8 mouse cellular contexts compared by ENCODE assay signal in genomic region chr19:43674730-43675524, GRCm38 (mm10). TPM values are rescaled to one million over a fixed set of nuclear protein-coding genes. Genes with fewer than 3 reads are reported as not detected.
DNase-seq lines count a peak whose midpoint lies in the region; ATAC-seq lines count a peak whose summit lies in the region.

TSS of gene Slc25a28 (minus strand) at chr19:43674881.

- under 1% methylated on average over 72 of the region's 79 CpGs for WGBS in hindbrain, embryonic 12.5 days

- H3K4me3 ChIP-seq in hindbrain, embryonic 12.5 days: peak within 1 kb of the TSS; percentile 97

- peak within 1 kb of the TSS; percentile 87 for H3K4me2 ChIP-seq in hindbrain, embryonic 12.5 days (replicated peaks)

- DNase-seq in NIH3T3 (ENCODE audit: low read depth): peak; percentile 100
- peak; percentile 99 for DNase-seq in cerebellum, postnatal 10 days
- peak; percentile 99 to 100 for DNase-seq in frontal cortex, postnatal 10 days (ENCODE audit: low spot score in 2 of 2)
- DNase-seq in layer of hippocampus, postnatal 14 days (ENCODE audit: low spot score in 2 of 2): peak; percentile 99 to 100
- DNase-seq in lung, postnatal 14 days: peak; percentile 98
- peak; percentile 99 for DNase-seq in retina, adult 2 months (ENCODE audit: low read depth, low spot score)
- peak; percentile 98 to 99 for DNase-seq in thymus, postnatal 36 days

- no peaks in the 10 kb centered on the region for H3K9me3 ChIP-seq in hindbrain, embryonic 12.5 days (replicated peaks)

- ATAC-seq in hindbrain, embryonic 12.5 days (ENCODE audit: low FRiP score): peak; percentile 99

- H3K9ac ChIP-seq in hindbrain, embryonic 12.5 days: peak within 1 kb of the TSS; percentile 91

- H3K36me3 ChIP-seq in hindbrain, embryonic 12.5 days: no peaks in the 10 kb centered on the region

- H3K4me1 ChIP-seq in hindbrain, embryonic 12.5 days: peaks cover 28% of the 10 kb centered on the region

- H3K27me3 ChIP-seq in hindbrain, embryonic 12.5 days: peaks cover 3% of the 10 kb centered on the region; the same call in 1 of the 2 replicates

- peak within 1 kb of the TSS; percentile 95 for H3K27ac ChIP-seq in hindbrain, embryonic 12.5 days

RNA-seq across cellular contexts. Expression of gene Slc25a28, which starts in this region (rescaled TPM):
- 17.0 and 17.4 TPM in 2 replicates for polyA plus RNA-seq in hindbrain, embryonic 12.5 days (2016; fragmentation: Nextera tagmentation; extraction: Ambion mirVana)
- 10 to 100 TPM; 35.8 to 39.1 TPM for total RNA-seq in layer of hippocampus, postnatal 14 days (2021)

Comparison
In these comparisons a context has a peak if more than half of its experiments do, and no peak if none do; other contexts are left out.
1. Peak in every context shown above with its lines: DNase-seq, ATAC-seq, H3K4me3 ChIP-seq and H3K27ac ChIP-seq.